Mouse (Mus musculus) heart, postnatal 0 days (tissue): ENCODE results near the gene Bola2. TPM values are rescaled to one million over a fixed set of nuclear protein-coding genes. Genes with fewer than 3 reads are reported as not detected.

Experiments used
- ATAC-seq: fragments of 200-750 bp; cut with Nextera tagmentation; 2 replicates; pipeline ENCODE4 v1.8.0; 2017; ENCODE audit warnings: low read depth, moderate number of reproducible peaks, moderate library complexity; ENCODE audit not compliant: insufficient read depth
- DNase-seq: peaks from one replicate; pipeline ENCODE4 v3.0.0-alpha.2; 2016; ENCODE audit warnings: low spot score
- H3K27ac ChIP-seq: fragments of 300-500 bp; sonication (generic); 2 replicates; pipeline ENCODE4 v1.5.1; 2014; ENCODE audit warnings: low read depth, mild to moderate bottlenecking
- H3K27me3 ChIP-seq: fragments of 300-500 bp; sonication (generic); 2 replicates; pipeline ENCODE4 v1.6.1; 2014; ENCODE audit warnings: low read length, mixed read lengths; ENCODE audit not compliant: control insufficient read depth, insufficient read depth
- H3K36me3 ChIP-seq: fragments of 300-500 bp; sonication (generic); replicated peaks from 2 replicates; pipeline ENCODE4 v1.6.1; 2014; ENCODE audit warnings: low read length, mixed read lengths; ENCODE audit not compliant: control insufficient read depth, insufficient read depth
- H3K4me1 ChIP-seq: fragments of 300-500 bp; sonication (generic); 2 replicates; pipeline ENCODE4 v1.6.1; 2014; ENCODE audit warnings: antibody characterized with exemption; ENCODE audit not compliant: control insufficient read depth, insufficient read depth
- H3K4me2 ChIP-seq: fragments of 300-500 bp; sonication (generic); 2 replicates; pipeline ENCODE4 v1.6.1; 2014; ENCODE audit warnings: low read depth, mild to moderate bottlenecking, low read length, moderate library complexity
- H3K4me3 ChIP-seq: fragments of 300-500 bp; sonication (generic); 2 replicates; pipeline ENCODE4 v1.5.1; 2014; ENCODE audit warnings: low read depth, low read length
- H3K9ac ChIP-seq: fragments of 300-500 bp; sonication (generic); replicated peaks from 2 replicates; pipeline ENCODE4 v1.6.1; 2014; ENCODE audit warnings: low read depth, low read length, mixed read lengths
- H3K9me3 ChIP-seq: fragments of 300-500 bp; sonication (generic); replicated peaks from 2 replicates; pipeline ENCODE4 v1.6.1; 2016; ENCODE audit warnings: low read length; ENCODE audit not compliant: control insufficient read depth
- CTCF ChIP-seq: IDR thresholded peaks from 2 replicates; pipeline ENCODE4 v1.5.1; 2016; ENCODE audit warnings: antibody characterized with exemption, control low read depth, low read depth
- EP300 ChIP-seq: IDR thresholded peaks from 2 replicates; pipeline ENCODE4 v1.6.1; 2016; ENCODE audit warnings: antibody characterized with exemption, low read depth
- WGBS: fragments of 180-500 bp; shearing (Covaris S2); extraction: QIAGEN DNeasy Blood & Tissue Kit; methylation state at CpG from one replicate; pipeline ENCODE4 v1.1.7; 2014; 5-methylcytosine and 5-hydroxymethylcytosine counted together
- polyA plus RNA-seq: library from polyadenylated mRNA; unstranded; fragments of >200 nt; fragmentation: Nextera tagmentation; extraction: Ambion mirVana; gene quantifications from 2 replicates; pipeline ENCODE4 v1.2.1, GENCODE M21; 2015
- total RNA-seq: library from RNA; depleted of rRNA; stranded (reverse); fragments of >200 nt; gene quantifications from 2 replicates; pipeline ENCODE4 v1.2.3, GENCODE M21; 2014; ENCODE audit warnings: low replicate concordance

Bola2 gene
- total and polyA plus RNA-seq, 2 experiments from 2014 or later = 36.5 to 89.0 TPM

DNA sequence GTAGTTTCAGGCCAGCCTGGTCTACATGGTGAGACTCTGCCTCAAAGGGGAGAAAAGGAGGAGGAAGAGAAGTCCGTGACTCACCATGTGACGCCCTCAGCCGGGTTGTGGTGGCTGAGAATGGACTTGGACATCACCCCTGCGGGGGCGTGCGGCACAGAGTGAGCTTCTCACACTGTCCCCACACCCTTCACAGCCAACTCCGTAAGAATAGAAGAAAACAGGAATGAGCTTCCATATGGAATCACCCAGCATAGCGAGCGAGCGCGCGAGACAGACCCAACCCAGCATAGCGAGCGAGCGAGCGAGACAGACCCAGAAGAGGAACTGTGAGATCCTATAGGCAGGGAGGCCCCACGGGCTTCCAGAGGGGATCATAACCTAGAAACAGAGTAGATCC, 44.4 kb downstream of the Bola2 start:
- 79% methylated on average over 17 of the region's 17 CpGs for WGBS
- H3K9me3 ChIP-seq = no peaks in the 10 kb centered on the region
- no peak overlapping the region for H3K4me2 ChIP-seq
- ATAC-seq = no peak
- no peaks in the 10 kb centered on the region for H3K36me3 ChIP-seq
- no peak overlapping the region for H3K4me3 ChIP-seq
- DNase-seq = no peak
- H3K9ac ChIP-seq = no peak overlapping the region
- H3K4me1 ChIP-seq = no peaks in the 10 kb centered on the region
- no peak overlapping the region for H3K27ac ChIP-seq
- no peaks in the 10 kb centered on the region for H3K27me3 ChIP-seq
- TF ChIP-seq CTCF = no peak
- TF ChIP-seq EP300 = no peak

DNA sequence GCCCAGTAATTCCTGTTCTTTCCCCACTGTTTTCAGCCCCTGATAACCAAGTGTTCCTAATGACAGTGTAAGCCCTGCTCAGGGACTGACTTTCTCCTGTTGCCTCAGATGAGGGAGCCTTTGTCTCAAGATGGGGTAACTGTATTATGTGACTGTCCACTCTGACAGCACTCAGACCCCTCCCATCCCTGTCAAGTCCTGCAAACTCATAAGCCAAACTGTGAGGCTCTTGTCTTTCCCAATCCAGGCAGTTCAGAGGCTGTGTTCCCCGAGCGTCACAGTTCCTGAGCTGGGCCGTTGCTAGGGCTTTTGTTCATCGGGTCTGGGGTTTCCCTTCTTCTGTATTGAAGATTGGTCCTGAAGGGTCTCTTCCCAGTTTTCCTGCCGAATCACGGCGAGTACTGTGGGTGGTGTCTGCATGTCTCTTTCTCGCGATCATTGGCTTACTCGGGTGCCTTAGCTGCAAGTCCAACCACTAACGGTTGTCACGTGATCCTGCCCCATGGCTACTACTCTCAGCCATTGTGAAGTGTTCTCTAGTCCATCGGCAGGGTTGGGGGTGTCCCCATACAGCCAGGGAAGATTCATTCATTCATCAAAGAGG, 45.0 kb downstream of the Bola2 start:
- H3K27me3 ChIP-seq = no peaks in the 10 kb centered on the region
- H3K9me3 ChIP-seq = no peaks in the 10 kb centered on the region
- H3K4me3 ChIP-seq = no peak overlapping the region

DNA sequence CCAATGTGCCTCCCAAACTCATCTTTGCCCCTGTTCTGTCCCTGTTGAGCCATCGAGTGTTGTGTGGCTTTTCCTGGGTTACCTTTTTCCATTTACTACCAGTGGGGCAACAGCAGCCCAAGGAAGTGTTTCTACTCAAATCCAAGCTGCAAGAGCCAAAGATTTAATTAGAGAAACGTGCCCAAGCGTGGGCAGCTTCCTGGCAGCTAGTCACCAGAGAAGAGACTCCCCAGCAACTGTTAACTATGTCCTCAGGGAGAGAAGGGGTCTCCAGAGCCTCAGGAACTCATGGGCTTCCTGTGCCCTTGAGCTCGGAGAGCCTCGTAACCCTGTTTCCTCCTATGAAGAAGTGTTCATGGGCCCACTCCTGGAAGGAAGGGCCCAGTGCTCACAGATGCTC, 45.8 kb downstream of the Bola2 start:
- H3K27ac ChIP-seq = no peak overlapping the region
- no peaks in the 10 kb centered on the region for H3K27me3 ChIP-seq
- H3K36me3 ChIP-seq = no peaks in the 10 kb centered on the region
- H3K9ac ChIP-seq = no peak overlapping the region
- no peak for ATAC-seq
- no peak for DNase-seq
- H3K4me1 ChIP-seq = no peaks in the 10 kb centered on the region
- no peaks in the 10 kb centered on the region for H3K9me3 ChIP-seq
- H3K4me3 ChIP-seq = no peak overlapping the region
- WGBS = 52% methylated on average over 5 of the region's 5 CpGs
- TF ChIP-seq EP300 = no peak
- TF ChIP-seq CTCF = no peak
- H3K4me2 ChIP-seq = no peak overlapping the region

More for the DNA sequence above, 45.0 kb downstream of the Bola2 start:
- TF ChIP-seq EP300 (no peak), CTCF (no peak)
- DNase-seq = no peak
- Histone ChIP-seq H3K4me1 (no peaks in the 10 kb centered on the region), H3K27ac (no peak overlapping the region), H3K9ac (no peak overlapping the region), H3K36me3 (no peaks in the 10 kb centered on the region), H3K4me2 (no peak overlapping the region)
- WGBS = 80% methylated on average over 13 of the region's 13 CpGs
- ATAC-seq = no peak

DNA sequence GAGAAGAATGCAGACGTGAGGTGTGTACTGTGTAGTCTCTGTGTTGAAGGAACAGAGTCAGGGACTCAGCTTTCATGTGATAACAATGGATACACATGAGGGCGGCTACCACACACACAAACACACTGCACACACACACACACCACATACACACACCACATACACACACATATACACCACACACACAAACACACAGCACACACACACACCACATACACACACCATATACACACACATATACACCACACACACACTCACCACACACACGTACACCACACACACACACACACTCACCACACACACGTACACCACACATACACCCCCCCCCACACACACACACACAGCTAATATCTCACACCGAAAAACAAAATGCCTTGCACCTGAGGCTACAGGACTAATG, 46.3 kb downstream of the Bola2 start:
- H3K4me1 ChIP-seq = no peaks in the 10 kb centered on the region
- no peak for DNase-seq
- H3K9ac ChIP-seq = no peak overlapping the region
- no peak overlapping the region for H3K4me3 ChIP-seq
- 78% methylated on average over 5 of the region's 5 CpGs for WGBS
- ATAC-seq = no peak
- H3K36me3 ChIP-seq = no peaks in the 10 kb centered on the region
- no peaks in the 10 kb centered on the region for H3K27me3 ChIP-seq
- no peaks in the 10 kb centered on the region for H3K9me3 ChIP-seq
- no peak overlapping the region for H3K4me2 ChIP-seq
- no peak overlapping the region for H3K27ac ChIP-seq
- TF ChIP-seq CTCF (no peak), EP300 (no peak)

DNA sequence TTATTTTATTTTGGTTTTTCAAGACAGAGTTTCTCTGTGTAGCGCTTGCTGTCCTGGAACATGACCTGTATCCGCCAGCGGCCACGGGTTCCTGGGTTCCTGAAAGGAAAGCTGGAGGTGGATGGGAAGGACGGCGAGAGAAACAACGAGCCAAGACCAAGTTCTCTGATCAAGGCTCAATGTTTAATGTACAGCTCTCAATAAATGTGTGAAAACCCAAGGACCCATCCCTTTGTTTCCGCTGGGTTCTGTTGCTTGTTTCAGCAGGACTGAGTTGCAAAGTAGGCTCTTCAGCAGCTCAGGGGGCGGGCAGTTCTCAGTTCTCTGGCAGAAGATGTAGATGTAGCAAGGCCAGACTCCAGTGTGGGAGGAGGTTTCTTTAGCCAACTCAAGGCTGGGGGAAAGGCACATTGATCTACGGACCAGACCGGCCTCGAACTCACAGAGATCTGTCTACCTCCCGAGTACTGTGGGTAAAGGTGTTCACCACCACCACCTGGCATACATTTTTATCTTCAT, 46.8 kb downstream of the Bola2 start:
- H3K4me2 ChIP-seq = no peak overlapping the region
- 84% methylated on average over 13 of the region's 13 CpGs for WGBS
- no peaks in the 10 kb centered on the region for H3K36me3 ChIP-seq
- H3K9ac ChIP-seq = no peak overlapping the region
- no peaks in the 10 kb centered on the region for H3K4me1 ChIP-seq
- no peak for ATAC-seq
- no peak overlapping the region for H3K4me3 ChIP-seq
- no peak for DNase-seq
- TF ChIP-seq EP300 (no peak), CTCF (no peak)
- H3K27ac ChIP-seq = no peak overlapping the region
- H3K9me3 ChIP-seq = no peaks in the 10 kb centered on the region
- H3K27me3 ChIP-seq = no peaks in the 10 kb centered on the region

DNA sequence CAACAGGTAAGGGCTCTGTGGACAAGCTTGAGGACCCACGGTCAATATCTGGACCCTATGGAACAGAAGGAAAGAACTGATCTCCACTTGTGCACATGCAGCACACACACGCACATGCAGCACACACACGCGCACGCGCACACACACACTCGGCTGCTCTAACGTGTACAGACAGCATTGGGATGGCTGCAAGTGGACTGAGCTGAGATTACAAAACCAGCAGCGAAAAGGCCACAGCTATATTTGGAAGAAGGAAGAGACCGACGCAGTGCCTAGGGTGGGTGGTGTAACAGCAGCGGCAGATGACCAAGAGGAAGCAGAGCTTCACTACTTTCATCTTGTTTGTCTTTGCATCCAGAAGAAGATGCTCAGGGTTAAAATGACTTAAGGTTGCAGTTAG, 50.9 kb downstream of the Bola2 start:
- DNase-seq = no peak
- TF ChIP-seq CTCF (no peak), EP300 (no peak)

More for the DNA sequence above, 50.9 kb downstream of the Bola2 start:
- H3K36me3 ChIP-seq = no peaks in the 10 kb centered on the region
- no peak overlapping the region for H3K4me3 ChIP-seq
- no peaks in the 10 kb centered on the region for H3K9me3 ChIP-seq
- WGBS = 58% methylated on average over 12 of the region's 12 CpGs
- H3K4me1 ChIP-seq = no peaks in the 10 kb centered on the region
- no peak for ATAC-seq
- no peak overlapping the region for H3K9ac ChIP-seq
- no peaks in the 10 kb centered on the region for H3K27me3 ChIP-seq
- no peak overlapping the region for H3K4me2 ChIP-seq
- H3K27ac ChIP-seq = no peak overlapping the region
